Mouse (Mus musculus): ENCODE results near the gene Sppl2b. TPM values are rescaled to one million over a fixed set of nuclear protein-coding genes. Genes with fewer than 3 reads are reported as not detected.

The Sppl2b gene
- total and polyA plus RNA-seq, 3 experiments: 52.0 to 65.9 TPM; not detected in 1

- H3K4me3 ChIP-seq (ENCODE audit: control insufficient read depth in 1 of 2, insufficient read depth in 1 of 2, low read depth in 2 of 2, low read length in 2 of 2): no peak overlapping the region
- H3K27me3 ChIP-seq (ENCODE audit: control insufficient read depth in 1 of 2, insufficient read depth in 2 of 2, low read length in 2 of 2): no peaks in the 10 kb centered on the region; a peak in 1 of 4 replicates
- H3K9ac ChIP-seq (ENCODE audit: control insufficient read depth, low read depth, low read length, poor library complexity, severe bottlenecking): no peak overlapping the region
- no peak for DNase-seq (ENCODE audit: low read depth, low spot score)
- TF ChIP-seq USF1 (IDR thresholded peaks at IDR 0.05; ENCODE audit: low read depth, low read length) (no peak), SIN3A (IDR thresholded peaks at IDR 0.05; ENCODE audit: low read length) (no peak), MEF2A (IDR thresholded peaks at IDR 0.05; ENCODE audit: extremely low read depth, insufficient replicate concordance, low read depth, low read length, poor library complexity, severe bottlenecking) (no peak), MXI1 (IDR thresholded peaks at IDR 0.05; ENCODE audit: low read depth, low read length) (no peak)
- no peaks in the 10 kb centered on the region for H3K79me2 ChIP-seq (ENCODE audit: control insufficient read depth, insufficient read depth, low read length, poor library complexity)
- no peaks in the 10 kb centered on the region for H3K36me3 ChIP-seq (ENCODE audit: control insufficient read depth in 1 of 2, insufficient read depth in 2 of 2, low read length in 2 of 2)
- H3K4me1 ChIP-seq (ENCODE audit: control insufficient read depth in 1 of 2, insufficient read depth in 2 of 2, low read length in 2 of 2): no peaks in the 10 kb centered on the region
- no peaks in the 10 kb centered on the region for H3K9me3 ChIP-seq (replicated peaks; ENCODE audit: insufficient read depth, low read length)
- no peak overlapping the region for H3K27ac ChIP-seq (ENCODE audit: control insufficient read depth, low read depth, low read length)
These were observed 16.6 kb upstream of the Sppl2b start for GRCm38 (mm10) chr10:80838346-80838912.

- Histone ChIP-seq H3K27me3 (ENCODE audit: control insufficient read depth in 1 of 2, insufficient read depth in 2 of 2, low read length in 2 of 2) (no peaks in the 10 kb centered on the region; a peak in 1 of 4 replicates), H3K4me1 (ENCODE audit: control insufficient read depth in 1 of 2, insufficient read depth in 2 of 2, low read length in 2 of 2) (no peaks in the 10 kb centered on the region), H3K9me3 (replicated peaks; ENCODE audit: insufficient read depth, low read length) (no peaks in the 10 kb centered on the region), H3K9ac (ENCODE audit: control insufficient read depth, low read depth, low read length, poor library complexity, severe bottlenecking) (no peak overlapping the region), H3K27ac (ENCODE audit: control insufficient read depth, low read depth, low read length) (no peak overlapping the region), H3K79me2 (ENCODE audit: control insufficient read depth, insufficient read depth, low read length, poor library complexity) (no peaks in the 10 kb centered on the region), H3K36me3 (ENCODE audit: control insufficient read depth in 1 of 2, insufficient read depth in 2 of 2, low read length in 2 of 2) (no peaks in the 10 kb centered on the region), H3K4me3 (ENCODE audit: control insufficient read depth in 1 of 2, insufficient read depth in 1 of 2, low read depth in 2 of 2, low read length in 2 of 2) (no peak overlapping the region)
- no peak for DNase-seq (ENCODE audit: low read depth, low spot score)
- TF ChIP-seq GATA1 (IDR thresholded peaks at IDR 0.05; ENCODE audit: low read depth, low read length): no peak
- TF ChIP-seq TAL1 (IDR thresholded peaks at IDR 0.05; ENCODE audit: low read length): no peak
- TF ChIP-seq E2F4 (IDR thresholded peaks at IDR 0.05; ENCODE audit: borderline replicate concordance, low read depth, low read length): no peak
- no peak for TF ChIP-seq USF2 (IDR thresholded peaks at IDR 0.05; ENCODE audit: borderline replicate concordance in 1 of 2, insufficient read depth in 1 of 2, low read depth in 1 of 2, low read length in 2 of 2)
- TF ChIP-seq TBP (IDR thresholded peaks at IDR 0.05; ENCODE audit: low read depth, low read length): no peak
- TF ChIP-seq CHD1 (IDR thresholded peaks at IDR 0.05; ENCODE audit: low read depth, low read length): no peak
- no peak for TF ChIP-seq HCFC1 (IDR thresholded peaks at IDR 0.05; ENCODE audit: low read depth, low read length)
- TF ChIP-seq EP300 (IDR thresholded peaks at IDR 0.05; ENCODE audit: low read depth in 1 of 2, low read length in 2 of 2): no peak
- TF ChIP-seq ZNF384 (IDR thresholded peaks at IDR 0.05; ENCODE audit: low read depth, low read length): no peak
- no peak for TF ChIP-seq SMC3 (IDR thresholded peaks at IDR 0.05; ENCODE audit: low read depth, low read length)
- TF ChIP-seq CTCF (IDR thresholded peaks at IDR 0.05 in 2 of 3, conservative IDR thresholded peaks at IDR 0.05 in 1 of 3; ENCODE audit: control insufficient read depth in 1 of 3, insufficient read depth in 1 of 3, low read depth in 2 of 3, low read length in 3 of 3, poor library complexity in 1 of 3, severe bottlenecking in 1 of 3): no peak
- no peak for TF ChIP-seq NELFE (IDR thresholded peaks at IDR 0.05; ENCODE audit: low read depth, low read length)
- no peak for TF ChIP-seq KAT2A (conservative IDR thresholded peaks at IDR 0.05; ENCODE audit: low read depth, low read length)
- no peak for TF ChIP-seq MAFK (IDR thresholded peaks at IDR 0.05; ENCODE audit: borderline replicate concordance, low read depth, low read length)
- TF ChIP-seq NRF1 (IDR thresholded peaks at IDR 0.05; ENCODE audit: insufficient read depth, low read depth, low read length, poor library complexity, severe bottlenecking): no peak
- no peak for TF ChIP-seq ZMIZ1 (IDR thresholded peaks at IDR 0.05; ENCODE audit: low read depth, low read length)
- TF ChIP-seq MYB (IDR thresholded peaks at IDR 0.05; ENCODE audit: low read depth, low read length): no peak
- no peak for TF ChIP-seq JUND (IDR thresholded peaks at IDR 0.05; ENCODE audit: low read depth, low read length)
- no peak for TF ChIP-seq POLR2A (IDR thresholded peaks at IDR 0.05; ENCODE audit: control insufficient read depth in 1 of 2, insufficient read depth in 1 of 2, low read depth in 1 of 2, low read length in 2 of 2, poor library complexity in 1 of 2)
- no peak for TF ChIP-seq ETS1 (IDR thresholded peaks at IDR 0.05; ENCODE audit: low read depth, low read length)
These were observed 15.2 kb upstream of the Sppl2b start for GRCm38 (mm10) chr10:80839848-80840247.

All from MEL (cell line).